Mouse (Mus musculus) MEL (cell line): Measurements from ENCODE around the gene Adgrg5.

ENCODE experiments used
- CTCF ChIP-seq, 3 experiments: IDR thresholded peaks in 2 of 3; conservative IDR thresholded peaks in 1 of 3; 2 replicates each; pipeline ENCODE4 v1.5.1; 2011 to 2012; ENCODE audit warnings: low read length in 3 of 3, low read depth in 2 of 3, mild to moderate bottlenecking in 2 of 3, improper control_type of control experiment in 1 of 3, inconsistent platforms in 1 of 3, mixed read lengths in 1 of 3, moderate library complexity in 1 of 3; ENCODE audit not compliant: control insufficient read depth in 1 of 3, insufficient read depth in 1 of 3, poor library complexity in 1 of 3, severe bottlenecking in 1 of 3
- POLR2A ChIP-seq, 2 experiments: IDR thresholded peaks; 2 replicates each; pipeline ENCODE4 v1.6.1; 2011 to 2012; ENCODE audit warnings: low read length in 2 of 2, mild to moderate bottlenecking in 2 of 2, control low read depth in 1 of 2, improper control_type of control experiment in 1 of 2, low read depth in 1 of 2, moderate library complexity in 1 of 2; ENCODE audit not compliant: control insufficient read depth in 1 of 2, insufficient read depth in 1 of 2, poor library complexity in 1 of 2

GRCm38 (mm10) chr8:94922176-94922575 is 1.3 kb upstream of the Adgrg5 start:
- TF ChIP-seq POLR2A (IDR thresholded peaks at IDR 0.05; ENCODE audit: control insufficient read depth in 1 of 2, insufficient read depth in 1 of 2, low read depth in 1 of 2, low read length in 2 of 2, poor library complexity in 1 of 2) = no peak
- TF ChIP-seq CTCF (IDR thresholded peaks at IDR 0.05 in 2 of 3, conservative IDR thresholded peaks at IDR 0.05 in 1 of 3; ENCODE audit: control insufficient read depth in 1 of 3, insufficient read depth in 1 of 3, low read depth in 2 of 3, low read length in 3 of 3, poor library complexity in 1 of 3, severe bottlenecking in 1 of 3) = no peak
